ENCODE assay signal across 23 mouse cellular contexts in the genomic region with DNA sequence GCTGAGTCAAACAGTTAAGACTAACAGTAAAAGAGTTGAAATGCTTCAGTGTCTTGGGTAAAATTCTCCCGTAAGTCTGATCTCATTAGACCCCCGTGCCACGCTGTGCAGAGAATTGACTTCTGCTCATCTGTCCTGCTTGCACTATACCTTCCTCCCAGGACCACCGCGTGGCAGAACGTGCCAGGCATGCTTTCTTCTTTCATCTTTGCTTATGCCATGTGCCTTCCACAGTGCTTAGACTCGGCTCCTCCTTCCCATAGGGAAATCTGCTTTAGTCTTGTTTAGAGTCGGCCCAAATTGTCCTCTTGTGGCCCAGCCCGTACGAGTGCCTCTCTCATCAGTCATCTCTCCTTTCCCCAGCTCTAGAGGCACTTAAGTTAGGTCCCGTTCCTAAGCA. TPM values are rescaled to one million over a fixed set of nuclear protein-coding genes. Genes with fewer than 3 reads are reported as not detected.
DNase-seq lines count a peak whose midpoint lies in the region; ATAC-seq and TF ChIP-seq lines count a peak whose summit lies in the region.
"Had no signal": no experiment of that assay in that cellular context is flagged by ENCODE, and none has a peak within 500 bp of the region (broad histone marks: within the 10 kb centered on the region; RNA-seq: fewer than 3 reads in every experiment).

No protein-coding gene starts in this region.

- 0 out of 2 replicates have a peak overlapping the region, but pooled peaks have one; percentile 28 for H3K9ac ChIP-seq in heart, embryonic 12.5 days
- no peak overlapping the region for H3K9ac ChIP-seq in lung, postnatal 0 days (replicated peaks; ENCODE audit: low read depth)
- H3K9ac ChIP-seq in midbrain, postnatal 0 days (replicated peaks; ENCODE audit: low read length, poor library complexity, severe bottlenecking), result no peak overlapping the region
- H3K9ac ChIP-seq: hindbrain, embryonic 15.5 days; kidney, embryonic 15.5 days; neural tube, embryonic 12.5 days had no signal

- no peak for DNase-seq in heart, postnatal 4 days
- DNase-seq in lung, postnatal 0 days (ENCODE audit: low spot score), result peak; percentile 54
- DNase-seq in lung, postnatal 4 days, result no peak
- peak; percentile 4 for DNase-seq in R1 (ENCODE audit: low read depth, low spot score)
- DNase-seq in midbrain, postnatal 0 days (ENCODE audit: low spot score), result no peak
- DNase-seq in kidney, postnatal 36 days, result no peak
- DNase-seq: adrenal gland, postnatal 10 days; cerebellum, adult 11-12 months; cerebellum, postnatal 25 days; embryo, embryonic 11 days; gastrocnemius, postnatal 25 days; lung, adult 2 months; right cerebral cortex, postnatal 4 days; thymus, adult 2 months had no signal

- TF ChIP-seq EP300 in lung, postnatal 0 days (IDR thresholded peaks at IDR 0.05), result no peak

- no peak for ATAC-seq in heart, embryonic 12.5 days (ENCODE audit: insufficient number of reproducible peaks, low FRiP score)
- ATAC-seq in lung, postnatal 0 days, result peak; percentile 25; the same call in 1 of the 2 replicates
- no peak for ATAC-seq in midbrain, postnatal 0 days (ENCODE audit: low FRiP score)
- ATAC-seq: forebrain, embryonic 15.5 days; intestine, embryonic 15.5 days had no signal

- H3K27ac ChIP-seq in heart, embryonic 12.5 days (ENCODE audit: poor library complexity, severe bottlenecking), result no peak overlapping the region
- H3K27ac ChIP-seq in lung, postnatal 0 days (ENCODE audit: low read length), result no peak overlapping the region
- no peak overlapping the region for H3K27ac ChIP-seq in midbrain, postnatal 0 days (ENCODE audit: low read depth, low read length)
- H3K27ac ChIP-seq: forebrain, embryonic 15.5 days; heart, embryonic 10.5 days; hindbrain, embryonic 15.5 days; intestine, embryonic 15.5 days; kidney, embryonic 15.5 days; neural tube, embryonic 12.5 days had no signal

- H3K4me1 ChIP-seq in heart, embryonic 12.5 days (replicated peaks), result peaks cover 17% of the 10 kb centered on the region
- H3K4me1 ChIP-seq in lung, postnatal 0 days (ENCODE audit: insufficient read depth, low read depth, low read length), result peaks cover 14% of the 10 kb centered on the region
- peaks cover 6% of the 10 kb centered on the region; the same call in 1 of the 2 replicates for H3K4me1 ChIP-seq in midbrain, postnatal 0 days (ENCODE audit: insufficient read depth, low read length)

- WGBS in heart, embryonic 12.5 days, result 63% methylated on average over 11 of the region's 11 CpGs
- WGBS in lung, postnatal 0 days, result 59% methylated on average over 11 of the region's 11 CpGs
- 49% methylated on average over 11 of the region's 11 CpGs for WGBS in midbrain, postnatal 0 days

- TF ChIP-seq CTCF in lung, postnatal 0 days (IDR thresholded peaks at IDR 0.05), result no peak
- TF ChIP-seq CTCF in midbrain, postnatal 0 days (IDR thresholded peaks at IDR 0.05), result no peak

- no peak overlapping the region for H3K4me3 ChIP-seq in heart, embryonic 12.5 days
- H3K4me3 ChIP-seq in lung, postnatal 0 days (ENCODE audit: low read depth, low read length), result no peak overlapping the region
- H3K4me3 ChIP-seq in midbrain, postnatal 0 days (ENCODE audit: low read depth, low read length), result no peak overlapping the region
- H3K4me3 ChIP-seq: neural tube, embryonic 12.5 days had no signal

- H3K27me3 ChIP-seq in heart, embryonic 12.5 days (replicated peaks), result no peaks in the 10 kb centered on the region
- no peaks in the 10 kb centered on the region for H3K27me3 ChIP-seq in lung, postnatal 0 days (replicated peaks; ENCODE audit: insufficient read depth, low read length)
- H3K27me3 ChIP-seq in midbrain, postnatal 0 days (ENCODE audit: insufficient read depth, low read length), result no peaks in the 10 kb centered on the region
- H3K27me3 ChIP-seq: forebrain, embryonic 15.5 days; hindbrain, embryonic 15.5 days; intestine, embryonic 15.5 days; kidney, embryonic 15.5 days; neural tube, embryonic 12.5 days had no signal

- H3K36me3 ChIP-seq in heart, embryonic 12.5 days, result peaks cover 17% of the 10 kb centered on the region
- no peaks in the 10 kb centered on the region for H3K36me3 ChIP-seq in lung, postnatal 0 days (ENCODE audit: insufficient read depth, low read length)
- peaks cover 4% of the 10 kb centered on the region; the same call in 1 of the 2 replicates for H3K36me3 ChIP-seq in midbrain, postnatal 0 days (ENCODE audit: insufficient read depth, low read length)
- H3K36me3 ChIP-seq: intestine, embryonic 15.5 days had no signal

- H3K4me2 ChIP-seq in heart, embryonic 12.5 days, result peak overlapping the region; percentile 22
- H3K4me2 ChIP-seq in lung, postnatal 0 days (replicated peaks; ENCODE audit: low read depth, low read length), result 0 out of 2 replicates have a peak overlapping the region, but pooled peaks have one; percentile 8
- peak overlapping the region; percentile 12; the same call in 1 of the 2 replicates for H3K4me2 ChIP-seq in midbrain, postnatal 0 days (ENCODE audit: low read depth, low read length, poor library complexity, severe bottlenecking)

- no peaks in the 10 kb centered on the region for H3K9me3 ChIP-seq in heart, embryonic 12.5 days (replicated peaks)
- no peaks in the 10 kb centered on the region for H3K9me3 ChIP-seq in lung, postnatal 0 days (ENCODE audit: low read length)
- H3K9me3 ChIP-seq in midbrain, postnatal 0 days (ENCODE audit: low read length), result no peaks in the 10 kb centered on the region
- H3K9me3 ChIP-seq: forebrain, embryonic 15.5 days; heart, embryonic 10.5 days; hindbrain, embryonic 15.5 days; intestine, embryonic 15.5 days; kidney, embryonic 15.5 days; neural tube, embryonic 12.5 days had no signal

RNA-seq across cellular contexts. Expression of a gene that starts 1.8 kb away (rescaled TPM):
- polyA plus RNA-seq in heart, embryonic 12.5 days (2016; fragmentation: Nextera tagmentation; extraction: Ambion mirVana), result 58.2 and 61.9 TPM in 2 replicates
- 10 to 100 TPM; 34.7 to 35.8 TPM for total RNA-seq in heart, postnatal 4 days (2021)
- polyA plus RNA-seq in lung, postnatal 0 days (2015; fragmentation: Nextera tagmentation; extraction: Ambion mirVana), result 72.5 and 77.6 TPM in 2 replicates
- total RNA-seq in midbrain, postnatal 0 days (2014; rRNA removed), result 13.2 and 22.4 TPM in 2 replicates
- polyA plus RNA-seq in midbrain, postnatal 0 days (2015; fragmentation: Nextera tagmentation; extraction: Ambion mirVana), result 59.0 and 63.6 TPM in 2 replicates

RNA-seq across cellular contexts. Expression of a gene that starts 2.4 kb away (rescaled TPM):
- polyA plus RNA-seq in heart, embryonic 12.5 days (2016; fragmentation: Nextera tagmentation; extraction: Ambion mirVana), result 0.18 and 0.27 TPM in 2 replicates
- total RNA-seq in heart, postnatal 4 days (2021), result under 1 TPM in 1 of 2 experiments, not detected in 1; 0.14 TPM
- polyA plus RNA-seq in lung, postnatal 0 days (2015; fragmentation: Nextera tagmentation; extraction: Ambion mirVana), result 9.8 and 12.4 TPM in 2 replicates
- 3.8 TPM in 2 replicates for total RNA-seq in midbrain, postnatal 0 days (2014; rRNA removed)
- polyA plus RNA-seq in midbrain, postnatal 0 days (2015; fragmentation: Nextera tagmentation; extraction: Ambion mirVana), result 2.7 and 3.2 TPM in 2 replicates
- total RNA-seq: heart, postnatal 25 days; monocyte, adult 5-6 weeks had no signal

RNA-seq across cellular contexts. Expression of a gene that starts 45.9 kb away (rescaled TPM):
- 0.60 TPM in 2 replicates for polyA plus RNA-seq in heart, embryonic 12.5 days (2016; fragmentation: Nextera tagmentation; extraction: Ambion mirVana)
- 1 to 10 TPM; 4.6 to 6.1 TPM for total RNA-seq in heart, postnatal 4 days (2021)
- polyA plus RNA-seq in lung, postnatal 0 days (2015; fragmentation: Nextera tagmentation; extraction: Ambion mirVana), result 2.7 and 3.0 TPM in 2 replicates
- total RNA-seq in midbrain, postnatal 0 days (2014; rRNA removed), result 1.8 and 2.6 TPM in 2 replicates
- polyA plus RNA-seq in midbrain, postnatal 0 days (2015; fragmentation: Nextera tagmentation; extraction: Ambion mirVana), result 0.59 and 0.67 TPM in 2 replicates
- total RNA-seq: monocyte, adult 5-6 weeks had no signal

Comparison
In these comparisons a context has a peak if more than half of its experiments do, and no peak if none do; other contexts are left out.
1. DNase-seq: peak in lung, postnatal 0 days (single experiment) and R1 (single experiment); none in heart, postnatal 4 days (single experiment), lung, postnatal 4 days (0 of 2), midbrain, postnatal 0 days (single experiment) and kidney, postnatal 36 days (0 of 2).
2. Peak in every context shown above with its lines, with median percentiles within 50 percentile points of each other: H3K4me2 ChIP-seq.